Mouse (Mus musculus): Measurements from ENCODE around the gene Ccdc74a. TPM values are rescaled to one million over a fixed set of nuclear protein-coding genes. Genes with fewer than 3 reads are reported as not detected.
"Not testable (repeated sequence)": the region's sequence is repeated elsewhere in the genome, so short reads cannot be mapped to it uniquely, and the experiment has no call there.

The Ccdc74a gene
- total RNA-seq (2021) = 10 to 100 TPM; 22.9 to 26.2 TPM
- long read RNA-seq, experiment 1, transcript Ccdc74a-207 (4 exons, 1,040 nt) = major isoform, 11 of 23 reads
- long read RNA-seq, experiment 1, transcript Ccdc74a-209 (3 exons, 685 nt) = minor isoform, 6 of 23 reads
- long read RNA-seq, experiment 1, partial matches to known transcripts = 0 of 23 reads
- long read RNA-seq, experiment 1, other reads (novel, unspliced or antisense) = 2 of 23 reads
- long read RNA-seq, experiment 2, transcript Ccdc74a-209 (3 exons, 685 nt) = minor isoform, 10 of 25 reads
- long read RNA-seq, experiment 2, transcript Ccdc74a-207 (4 exons, 1,040 nt) = major isoform, 12 of 25 reads
- long read RNA-seq, experiment 2, partial matches to known transcripts = 0 of 25 reads
- long read RNA-seq, experiment 2, other reads (novel, unspliced or antisense) = 2 of 25 reads

DNA sequence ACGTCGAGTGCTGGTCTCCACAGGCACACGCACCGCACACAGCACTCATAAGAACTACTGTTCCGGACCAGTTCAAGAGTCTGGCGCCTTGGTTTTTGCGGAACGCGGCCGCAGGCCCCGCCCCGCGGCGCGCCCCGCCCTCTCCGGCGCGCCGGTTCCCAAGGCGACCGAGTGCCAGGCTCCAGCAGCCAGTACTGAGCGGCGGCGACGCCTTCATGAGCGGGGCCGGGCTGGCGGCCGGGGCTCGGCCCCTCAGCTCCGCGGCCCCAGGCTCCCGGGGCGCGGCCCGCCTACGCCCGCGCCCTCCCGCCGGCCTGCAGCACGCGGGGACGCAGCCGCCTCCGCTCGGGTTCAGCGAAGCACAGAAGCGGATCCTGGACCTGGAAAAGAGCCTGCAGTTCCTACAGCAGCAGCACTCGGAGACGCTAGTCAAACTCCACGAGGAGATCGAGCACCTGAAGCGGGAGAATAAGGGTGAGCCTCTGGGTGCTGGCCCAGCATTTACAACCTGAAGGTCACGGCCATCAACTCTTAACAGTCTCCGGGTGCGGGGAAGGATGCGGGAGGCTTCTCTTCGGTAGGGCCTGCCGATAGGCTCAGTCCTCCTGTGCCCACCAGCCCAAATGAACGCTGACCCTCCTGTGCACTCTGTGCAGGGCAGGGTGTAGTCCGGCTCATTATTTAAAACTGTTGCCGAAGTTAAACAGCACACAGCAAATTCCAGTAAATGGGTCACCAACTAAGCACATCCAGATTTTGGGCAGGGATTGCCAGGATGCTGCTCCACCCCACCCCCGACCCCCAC, at the start of gene Ccdc74a:
Gene Ccdc74a, plus strand, starts transcription at position 161 of the 805 bp plus-strand sequence.
- DNase-seq (ENCODE audit: extremely low spot score in 1 of 2, low spot score in 2 of 2) = peak; percentile 81
- peak within 1 kb of the TSS; percentile 64 for H3K27ac ChIP-seq
- H3K4me3 ChIP-seq = peak within 1 kb of the TSS; percentile 58
- intact Hi-C loops (cut with DNase I) = loop anchor here (5.0 kb wide), 1 partner anchor 161 kb away; no protein-coding TSS in a partner anchor
- no peak for TF ChIP-seq CTCF (IDR thresholded peaks at IDR 0.05)

DNA sequence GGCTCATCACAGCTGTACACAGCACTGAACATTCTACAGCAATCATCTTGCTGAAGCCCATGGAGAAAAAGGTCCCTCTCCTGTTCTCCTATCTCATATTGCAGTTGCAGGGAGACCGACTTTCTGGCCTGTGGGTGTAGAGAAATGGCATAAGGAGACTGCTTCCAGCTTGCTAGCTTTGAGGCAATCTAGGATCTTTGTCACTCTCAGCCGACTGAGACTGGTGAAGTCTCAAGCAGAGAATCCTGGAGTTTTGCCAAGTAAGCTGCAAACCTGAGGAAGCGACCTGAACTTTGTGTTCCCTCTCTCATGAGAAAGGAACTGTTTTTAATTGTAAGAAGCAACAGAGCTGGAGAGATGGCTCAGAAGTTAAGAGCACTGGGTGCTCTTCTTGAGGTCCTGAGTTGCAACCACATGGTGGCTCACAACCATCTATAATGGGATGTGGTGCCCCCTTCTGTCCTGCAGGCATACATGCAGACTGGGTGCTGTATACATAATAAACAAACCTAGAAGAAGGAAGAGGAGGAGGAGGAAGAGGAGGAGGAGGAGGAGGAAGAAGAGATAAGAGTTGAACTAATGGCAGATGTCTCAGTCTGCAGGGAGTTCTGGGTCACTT, 45.2 kb upstream of the Ccdc74a start:
- DNase-seq (ENCODE audit: extremely low spot score in 1 of 2, low spot score in 2 of 2) = no peak
- H3K27ac ChIP-seq = no peak overlapping the region
- peak; percentile 23 for TF ChIP-seq CTCF (IDR thresholded peaks at IDR 0.05)
- no peak overlapping the region for H3K4me3 ChIP-seq
- intact Hi-C loops (cut with DNase I) = no loop called here

DNA sequence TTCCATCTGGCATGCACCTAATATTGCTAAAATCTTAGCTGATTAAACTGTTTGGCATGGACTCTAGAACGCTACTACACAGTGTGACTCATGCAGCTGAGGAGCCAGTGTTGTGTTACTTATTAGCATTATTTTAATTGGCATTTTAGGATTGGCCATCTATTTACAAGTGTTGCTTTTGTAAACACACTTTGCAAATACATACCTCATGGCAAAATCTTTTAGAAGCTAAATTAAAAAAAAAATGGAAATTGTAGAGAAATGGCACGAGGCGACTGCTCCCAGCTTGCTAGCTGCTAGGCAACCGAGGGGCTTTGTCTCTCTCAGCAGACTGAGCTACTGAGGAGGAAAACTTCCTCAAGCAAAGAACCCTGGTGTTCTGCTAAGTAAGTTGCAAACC, 41.3 kb upstream of the Ccdc74a start:
- no peak for TF ChIP-seq CTCF (IDR thresholded peaks at IDR 0.05)
- intact Hi-C loops (cut with DNase I) = no loop called here
- Histone ChIP-seq H3K4me3 (no peak overlapping the region), H3K27ac (no peak overlapping the region)
- no peak for DNase-seq (ENCODE audit: extremely low spot score in 1 of 2, low spot score in 2 of 2)

DNA sequence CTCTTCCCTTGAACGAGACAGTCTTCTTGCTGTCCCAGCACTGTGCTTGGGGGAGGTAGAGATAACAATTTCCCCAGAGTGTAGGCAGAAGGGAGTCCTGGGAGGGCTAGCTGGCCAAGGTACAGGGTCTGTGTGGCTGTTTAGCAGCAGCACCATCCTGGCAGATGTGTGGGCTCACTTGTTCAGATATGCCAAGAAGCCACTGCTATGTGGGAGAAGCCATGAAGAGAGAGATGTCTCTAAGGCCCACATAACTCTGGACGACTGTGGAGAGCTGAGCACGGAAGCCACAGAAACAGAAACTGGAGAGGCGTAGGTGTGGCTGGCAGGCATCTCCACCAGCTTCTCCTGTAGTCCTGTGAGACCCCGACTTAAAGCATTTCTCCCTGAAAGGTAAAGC, 40.6 kb upstream of the Ccdc74a start:
- peak in 1 of 2 experiments; percentile 18 for DNase-seq (ENCODE audit: extremely low spot score in 1 of 2, low spot score in 2 of 2)
- Histone ChIP-seq H3K4me3 (no peak overlapping the region), H3K27ac (no peak overlapping the region)
- intact Hi-C loops (cut with DNase I) = no loop called here
- no peak for TF ChIP-seq CTCF (IDR thresholded peaks at IDR 0.05)

DNA sequence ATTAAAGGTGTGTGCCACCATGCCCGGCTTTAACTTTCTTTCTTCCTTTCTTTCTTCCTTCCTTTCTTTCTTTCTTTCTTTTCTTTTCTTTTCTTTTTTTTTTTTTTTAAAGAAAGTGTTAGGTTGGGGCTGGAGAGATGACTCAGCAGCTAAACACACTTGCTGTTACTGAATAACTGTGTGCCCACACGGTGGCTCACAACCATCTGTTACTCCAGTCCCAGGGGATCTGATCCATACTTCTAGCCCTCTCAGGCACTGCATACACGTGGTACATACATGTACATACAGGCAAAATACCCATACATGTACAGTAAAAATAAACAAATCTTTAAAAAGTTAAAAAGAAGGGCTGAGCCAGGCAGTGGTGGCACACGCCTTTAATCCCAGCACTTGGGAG, 34.9 kb upstream of the Ccdc74a start:
- DNase-seq (ENCODE audit: extremely low spot score in 1 of 2, low spot score in 2 of 2) = no peak
- intact Hi-C loops (cut with DNase I) = no loop called here
- no peak overlapping the region for H3K27ac ChIP-seq
- H3K4me3 ChIP-seq = no peak overlapping the region
- TF ChIP-seq CTCF (IDR thresholded peaks at IDR 0.05) = no peak; the same call in 1 of the 2 replicates

DNA sequence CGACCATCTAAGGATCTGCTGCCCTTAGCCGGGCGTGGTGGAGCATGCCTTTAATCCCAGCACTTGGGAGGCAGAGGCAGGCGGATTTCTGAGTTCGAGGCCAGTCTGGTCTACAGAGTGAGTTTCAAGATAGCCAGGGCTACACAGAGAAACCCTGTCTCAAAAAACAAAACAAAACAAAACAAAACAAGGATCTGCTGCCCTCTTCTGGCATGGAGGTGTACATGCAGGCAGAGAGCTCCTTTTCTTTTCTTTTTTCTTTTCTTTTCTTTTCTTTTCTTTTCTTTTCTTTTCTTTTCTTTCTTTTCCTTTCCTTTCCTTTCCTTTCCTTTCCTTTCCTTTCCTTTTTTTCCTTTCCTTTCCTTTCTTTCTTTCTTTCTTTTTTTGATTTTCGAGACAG, 31.5 kb upstream of the Ccdc74a start:
- H3K4me3 ChIP-seq; H3K27ac ChIP-seq; intact Hi-C loops (cut with DNase I); DNase-seq (ENCODE audit: extremely low spot score in 1 of 2, low spot score in 2 of 2): not testable (repeated sequence)
- TF ChIP-seq CTCF (IDR thresholded peaks at IDR 0.05) = peak; percentile 67

DNA sequence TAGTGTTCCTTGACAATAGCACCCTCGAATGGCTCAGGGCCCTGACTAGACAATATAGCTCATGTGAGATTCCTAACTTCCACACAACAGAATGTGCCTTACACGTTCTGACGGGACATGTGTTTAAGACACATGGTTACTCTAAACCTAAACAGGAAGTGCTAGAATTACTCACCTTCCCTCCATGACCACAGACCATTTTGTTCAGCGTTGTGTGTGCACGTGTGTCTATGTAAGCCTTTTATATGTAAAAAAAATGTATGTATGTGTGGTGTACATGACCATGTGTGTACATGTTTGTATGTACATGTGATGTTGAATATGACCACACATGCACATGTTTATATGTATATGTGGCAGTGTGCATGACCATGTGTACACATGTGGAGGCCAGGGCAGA, 30.1 kb upstream of the Ccdc74a start:
- Histone ChIP-seq H3K4me3 (no peak overlapping the region), H3K27ac (no peak overlapping the region)
- DNase-seq (ENCODE audit: extremely low spot score in 1 of 2, low spot score in 2 of 2) = no peak
- intact Hi-C loops (cut with DNase I) = no loop called here
- no peak for TF ChIP-seq CTCF (IDR thresholded peaks at IDR 0.05)

DNA sequence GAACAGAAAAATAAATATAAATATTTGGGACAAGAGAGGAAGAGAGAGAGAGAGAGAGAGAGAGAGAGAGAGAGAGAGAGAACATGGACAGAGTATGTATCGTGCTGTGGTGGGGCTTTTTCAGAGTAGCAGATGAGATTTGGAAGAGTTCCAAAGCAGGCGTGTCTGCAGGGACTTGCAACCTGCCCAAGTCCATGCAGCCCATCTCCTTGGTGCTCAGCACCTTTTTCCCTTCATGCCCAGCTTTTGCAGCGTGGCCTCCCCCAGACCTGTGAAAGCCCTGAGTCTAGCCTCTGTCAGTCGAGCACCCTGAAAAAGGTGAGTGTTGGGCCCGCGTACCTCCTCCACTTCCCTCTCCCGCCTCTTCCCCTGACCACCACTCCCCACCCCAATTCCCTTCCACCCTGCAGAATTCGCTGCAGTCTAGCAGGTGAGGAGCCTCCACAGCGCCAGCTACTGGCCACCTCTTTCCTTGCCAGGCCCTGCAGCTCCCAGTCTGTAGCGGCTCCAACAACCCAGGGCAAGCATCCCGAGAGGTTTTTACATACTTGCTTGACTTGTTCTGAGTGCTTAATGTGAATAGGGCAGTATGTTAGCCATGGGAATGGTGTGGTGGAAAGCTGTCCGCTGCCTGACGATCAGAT, 28.2 kb upstream of the Ccdc74a start:
- Histone ChIP-seq H3K27ac (no peak overlapping the region), H3K4me3 (no peak overlapping the region)
- intact Hi-C loops (cut with DNase I) = loop anchor here (2.0 kb wide), 1 partner anchor 59 kb away; no protein-coding TSS in a partner anchor
- DNase-seq (ENCODE audit: extremely low spot score in 1 of 2, low spot score in 2 of 2) = peak; percentile 38 to 62
- peak; percentile 73 for TF ChIP-seq CTCF (IDR thresholded peaks at IDR 0.05)

DNA sequence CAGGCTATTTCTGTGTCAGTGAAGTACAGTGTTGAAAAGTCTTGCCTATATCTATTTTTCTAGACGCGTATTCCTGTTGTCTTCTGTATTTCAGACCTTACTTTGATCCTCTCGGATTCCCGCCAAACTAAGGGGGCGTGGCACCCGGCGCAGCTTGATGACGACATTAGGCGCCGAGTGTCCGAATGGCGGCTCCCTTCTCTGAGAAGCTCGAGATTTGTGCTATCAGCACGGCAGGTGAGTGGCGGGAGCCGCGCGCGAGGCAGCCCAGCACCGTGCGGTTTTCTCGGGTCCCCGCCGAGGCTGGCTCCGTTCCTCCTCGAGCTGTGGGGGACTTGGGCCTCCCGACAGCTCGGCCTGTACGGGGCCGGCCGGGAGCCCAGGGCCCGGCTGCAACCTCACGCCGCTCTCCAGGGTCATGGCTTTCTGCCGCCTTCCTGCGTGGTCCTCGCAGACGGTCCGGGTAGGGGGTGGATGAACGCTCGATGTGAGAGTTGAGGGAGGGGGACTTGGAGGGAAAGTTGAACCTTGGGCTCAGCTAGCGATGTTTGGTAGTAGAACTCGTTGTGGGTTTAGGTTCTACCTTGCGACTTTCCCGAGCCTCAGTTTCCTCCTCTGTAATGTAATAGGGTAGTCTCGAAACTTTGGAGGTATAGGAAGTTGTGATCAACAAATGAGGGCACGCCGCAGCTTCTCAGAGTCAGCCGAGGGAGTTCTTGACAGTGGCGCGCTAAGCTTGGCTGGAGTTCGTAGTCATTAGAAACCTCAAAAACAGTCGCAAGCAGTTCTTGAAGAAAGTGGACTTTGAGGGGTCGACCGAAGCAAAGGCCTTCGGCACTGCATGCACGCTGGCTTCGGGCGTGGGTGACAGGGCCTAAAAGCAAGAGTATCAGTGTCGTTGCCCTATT, 26.8 kb upstream of the Ccdc74a start, which contains the start of gene Smpd4:
Gene Smpd4, plus strand, starts transcription at position 157 of the 908 bp plus-strand sequence.
- no peak for TF ChIP-seq CTCF (IDR thresholded peaks at IDR 0.05)
- peak; percentile 87 to 95 for DNase-seq (ENCODE audit: extremely low spot score in 1 of 2, low spot score in 2 of 2)
- Histone ChIP-seq H3K27ac (peak within 1 kb of the TSS; percentile 74), H3K4me3 (peak within 1 kb of the TSS; percentile 99)
- intact Hi-C loops (cut with DNase I) = loop anchor here (2.0 to 5.0 kb wide), 2 partner anchors 61 to 212 kb away; partner anchors contain the start of genes Pi4ka and Snap29

DNA sequence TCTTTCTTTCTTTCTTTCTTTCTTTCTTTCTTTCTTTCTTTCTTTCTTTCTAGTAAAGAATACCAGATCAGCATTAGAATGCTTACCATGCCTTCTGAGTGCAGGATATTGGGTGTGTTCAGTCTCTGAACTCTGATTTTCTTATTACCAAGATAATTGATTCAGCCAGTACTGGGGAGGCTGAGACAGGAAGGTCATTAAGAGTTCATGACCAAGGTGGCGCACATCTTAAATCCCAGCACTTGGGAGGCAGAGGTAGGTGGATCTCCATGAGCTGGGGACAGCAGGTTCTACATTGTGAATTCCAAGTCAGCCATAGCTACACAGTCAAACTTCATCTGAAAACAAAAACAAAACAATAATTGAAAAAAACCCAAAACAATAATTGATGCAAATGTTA, 24.3 kb upstream of the Ccdc74a start:
- no peak for TF ChIP-seq CTCF (IDR thresholded peaks at IDR 0.05)
- DNase-seq (ENCODE audit: extremely low spot score in 1 of 2, low spot score in 2 of 2) = no peak
- Histone ChIP-seq H3K27ac (no peak overlapping the region; the same call in 1 of the 2 replicates), H3K4me3 (no peak overlapping the region)
- intact Hi-C loops (cut with DNase I) = loop anchor here (5.0 kb wide), 1 partner anchor 215 kb away; the partner anchor contains the start of genes Pi4ka and Snap29

Data from left cerebral cortex, adult 2 months (tissue).